Mouse (Mus musculus): ENCODE results near the gene Scml4. TPM values are rescaled to one million over a fixed set of nuclear protein-coding genes. Genes with fewer than 3 reads are reported as not detected.

The Scml4 gene
- polyA plus RNA-seq, 1 experiment from 2014 or later: 0.49 TPM

- H3K9me3 ChIP-seq (replicated peaks; ENCODE audit: control insufficient read depth, low read length): no peaks in the 10 kb centered on the region
- 63% methylated on average over 8 of the region's 8 CpGs for WGBS
- no peaks in the 10 kb centered on the region for H3K27me3 ChIP-seq (ENCODE audit: control insufficient read depth, insufficient read depth, low read length)
- ATAC-seq (replicated peaks; ENCODE audit: insufficient number of reproducible peaks, low FRiP score, low TSS enrichment, low read depth): no peak
- no peaks in the 10 kb centered on the region for H3K36me3 ChIP-seq (replicated peaks; ENCODE audit: control insufficient read depth, insufficient read depth, low read depth, low read length)
- no peak overlapping the region for H3K4me3 ChIP-seq (ENCODE audit: low read depth, low read length)
- DNase-seq (ENCODE audit: low spot score): no peak
- H3K9ac ChIP-seq (replicated peaks; ENCODE audit: low read length): no peak overlapping the region
- H3K4me2 ChIP-seq (ENCODE audit: low read depth, low read length): no peak overlapping the region
- H3K27ac ChIP-seq (replicated peaks; ENCODE audit: low read depth, low read length): no peak overlapping the region
- H3K4me1 ChIP-seq (ENCODE audit: control insufficient read depth, insufficient read depth, low read length): no peaks in the 10 kb centered on the region
Observed at GRCm38 (mm10) chr10:42934672-42935071, 74.5 kb downstream of the Scml4 start.

GRCm38 (mm10) chr10:42936205-42936604 is 76.0 kb downstream of the Scml4 start:
- Histone ChIP-seq H3K4me1 (ENCODE audit: control insufficient read depth, insufficient read depth, low read length) (no peaks in the 10 kb centered on the region), H3K27me3 (ENCODE audit: control insufficient read depth, insufficient read depth, low read length) (no peaks in the 10 kb centered on the region), H3K36me3 (replicated peaks; ENCODE audit: control insufficient read depth, insufficient read depth, low read depth, low read length) (no peaks in the 10 kb centered on the region), H3K4me3 (ENCODE audit: low read depth, low read length) (no peak overlapping the region), H3K9me3 (replicated peaks; ENCODE audit: control insufficient read depth, low read length) (no peaks in the 10 kb centered on the region), H3K9ac (replicated peaks; ENCODE audit: low read length) (no peak overlapping the region), H3K27ac (replicated peaks; ENCODE audit: low read depth, low read length) (no peak overlapping the region), H3K4me2 (ENCODE audit: low read depth, low read length) (no peak overlapping the region)
- no peak for DNase-seq (ENCODE audit: low spot score)
- no peak for ATAC-seq (replicated peaks; ENCODE audit: insufficient number of reproducible peaks, low FRiP score, low TSS enrichment, low read depth)

GRCm38 (mm10) chr10:42938361-42938760 is 78.2 kb downstream of the Scml4 start:
- H3K9ac ChIP-seq (replicated peaks; ENCODE audit: low read length): no peak overlapping the region
- H3K9me3 ChIP-seq (replicated peaks; ENCODE audit: control insufficient read depth, low read length): no peaks in the 10 kb centered on the region
- H3K4me2 ChIP-seq (ENCODE audit: low read depth, low read length): no peak overlapping the region
- no peak overlapping the region for H3K4me3 ChIP-seq (ENCODE audit: low read depth, low read length)
- no peak for ATAC-seq (replicated peaks; ENCODE audit: insufficient number of reproducible peaks, low FRiP score, low TSS enrichment, low read depth)
- H3K27ac ChIP-seq (replicated peaks; ENCODE audit: low read depth, low read length): no peak overlapping the region
- no peaks in the 10 kb centered on the region for H3K27me3 ChIP-seq (ENCODE audit: control insufficient read depth, insufficient read depth, low read length)
- no peak for DNase-seq (ENCODE audit: low spot score)
- H3K4me1 ChIP-seq (ENCODE audit: control insufficient read depth, insufficient read depth, low read length): no peaks in the 10 kb centered on the region
- WGBS: 82% methylated on average over 4 of the region's 4 CpGs
- no peaks in the 10 kb centered on the region for H3K36me3 ChIP-seq (replicated peaks; ENCODE audit: control insufficient read depth, insufficient read depth, low read depth, low read length)

GRCm38 (mm10) chr10:42939691-42940090 is 79.5 kb downstream of the Scml4 start:
- no peaks in the 10 kb centered on the region for H3K9me3 ChIP-seq (replicated peaks; ENCODE audit: control insufficient read depth, low read length)
- H3K4me2 ChIP-seq (ENCODE audit: low read depth, low read length): no peak overlapping the region
- H3K4me1 ChIP-seq (ENCODE audit: control insufficient read depth, insufficient read depth, low read length): no peaks in the 10 kb centered on the region
- DNase-seq (ENCODE audit: low spot score): no peak
- H3K27ac ChIP-seq (replicated peaks; ENCODE audit: low read depth, low read length): no peak overlapping the region
- no peaks in the 10 kb centered on the region for H3K27me3 ChIP-seq (ENCODE audit: control insufficient read depth, insufficient read depth, low read length)
- no peak overlapping the region for H3K9ac ChIP-seq (replicated peaks; ENCODE audit: low read length)
- H3K36me3 ChIP-seq (replicated peaks; ENCODE audit: control insufficient read depth, insufficient read depth, low read depth, low read length): no peaks in the 10 kb centered on the region
- no peak for ATAC-seq (replicated peaks; ENCODE audit: insufficient number of reproducible peaks, low FRiP score, low TSS enrichment, low read depth)
- 72% methylated on average over 7 of the region's 7 CpGs for WGBS
- no peak overlapping the region for H3K4me3 ChIP-seq (ENCODE audit: low read depth, low read length)

- DNase-seq (ENCODE audit: low spot score) (no peak), ATAC-seq (replicated peaks; ENCODE audit: insufficient number of reproducible peaks, low FRiP score, low TSS enrichment, low read depth) (no peak)
- Histone ChIP-seq H3K4me2 (ENCODE audit: low read depth, low read length) (no peak overlapping the region), H3K36me3 (replicated peaks; ENCODE audit: control insufficient read depth, insufficient read depth, low read depth, low read length) (no peaks in the 10 kb centered on the region), H3K27me3 (ENCODE audit: control insufficient read depth, insufficient read depth, low read length) (no peaks in the 10 kb centered on the region), H3K9ac (replicated peaks; ENCODE audit: low read length) (no peak overlapping the region), H3K4me3 (ENCODE audit: low read depth, low read length) (no peak overlapping the region), H3K27ac (replicated peaks; ENCODE audit: low read depth, low read length) (no peak overlapping the region), H3K9me3 (replicated peaks; ENCODE audit: control insufficient read depth, low read length) (no peaks in the 10 kb centered on the region), H3K4me1 (ENCODE audit: control insufficient read depth, insufficient read depth, low read length) (no peaks in the 10 kb centered on the region)
- WGBS: 70% methylated on average over 21 of the region's 21 CpGs
Observed at GRCm38 (mm10) chr10:42940193-42941050, 80.3 kb downstream of the Scml4 start.

GRCm38 (mm10) chr10:42941278-42941677 is 81.1 kb downstream of the Scml4 start:
- 76% methylated on average over 4 of the region's 4 CpGs for WGBS
- no peaks in the 10 kb centered on the region for H3K9me3 ChIP-seq (replicated peaks; ENCODE audit: control insufficient read depth, low read length)
- H3K4me3 ChIP-seq (ENCODE audit: low read depth, low read length): no peak overlapping the region
- H3K27ac ChIP-seq (replicated peaks; ENCODE audit: low read depth, low read length): no peak overlapping the region
- no peak overlapping the region for H3K9ac ChIP-seq (replicated peaks; ENCODE audit: low read length)
- no peaks in the 10 kb centered on the region for H3K4me1 ChIP-seq (ENCODE audit: control insufficient read depth, insufficient read depth, low read length)
- no peak overlapping the region for H3K4me2 ChIP-seq (ENCODE audit: low read depth, low read length)
- no peaks in the 10 kb centered on the region for H3K27me3 ChIP-seq (ENCODE audit: control insufficient read depth, insufficient read depth, low read length)
- DNase-seq (ENCODE audit: low spot score): no peak
- no peaks in the 10 kb centered on the region for H3K36me3 ChIP-seq (replicated peaks; ENCODE audit: control insufficient read depth, insufficient read depth, low read depth, low read length)
- no peak for ATAC-seq (replicated peaks; ENCODE audit: insufficient number of reproducible peaks, low FRiP score, low TSS enrichment, low read depth)

GRCm38 (mm10) chr10:42941697-42942221 is 81.6 kb downstream of the Scml4 start:
- no peaks in the 10 kb centered on the region for H3K27me3 ChIP-seq (ENCODE audit: control insufficient read depth, insufficient read depth, low read length)
- H3K9me3 ChIP-seq (replicated peaks; ENCODE audit: control insufficient read depth, low read length): no peaks in the 10 kb centered on the region
- no peak overlapping the region for H3K4me3 ChIP-seq (ENCODE audit: low read depth, low read length)
- WGBS: 61% methylated on average over 14 of the region's 14 CpGs
- ATAC-seq (replicated peaks; ENCODE audit: insufficient number of reproducible peaks, low FRiP score, low TSS enrichment, low read depth) (no peak; the same call in 1 of the 2 replicates), DNase-seq (ENCODE audit: low spot score) (peak; percentile 71)
- H3K4me1 ChIP-seq (ENCODE audit: control insufficient read depth, insufficient read depth, low read length): no peaks in the 10 kb centered on the region
- no peak overlapping the region for H3K27ac ChIP-seq (replicated peaks; ENCODE audit: low read depth, low read length)
- H3K9ac ChIP-seq (replicated peaks; ENCODE audit: low read length): no peak overlapping the region
- H3K36me3 ChIP-seq (replicated peaks; ENCODE audit: control insufficient read depth, insufficient read depth, low read depth, low read length): no peaks in the 10 kb centered on the region
- H3K4me2 ChIP-seq (ENCODE audit: low read depth, low read length): no peak overlapping the region

- Histone ChIP-seq H3K27ac (replicated peaks; ENCODE audit: low read depth, low read length) (no peak overlapping the region), H3K9me3 (replicated peaks; ENCODE audit: control insufficient read depth, low read length) (no peaks in the 10 kb centered on the region), H3K4me3 (ENCODE audit: low read depth, low read length) (no peak overlapping the region), H3K4me2 (ENCODE audit: low read depth, low read length) (no peak overlapping the region), H3K4me1 (ENCODE audit: control insufficient read depth, insufficient read depth, low read length) (no peaks in the 10 kb centered on the region), H3K27me3 (ENCODE audit: control insufficient read depth, insufficient read depth, low read length) (no peaks in the 10 kb centered on the region), H3K9ac (replicated peaks; ENCODE audit: low read length) (no peak overlapping the region), H3K36me3 (replicated peaks; ENCODE audit: control insufficient read depth, insufficient read depth, low read depth, low read length) (no peaks in the 10 kb centered on the region)
- ATAC-seq (replicated peaks; ENCODE audit: insufficient number of reproducible peaks, low FRiP score, low TSS enrichment, low read depth) (no peak), DNase-seq (ENCODE audit: low spot score) (no peak)
- WGBS: 85% methylated on average over 3 of the region's 3 CpGs
Observed at GRCm38 (mm10) chr10:42942300-42942699, 82.1 kb downstream of the Scml4 start.

All from embryonic facial prominence, embryonic 11.5 days (tissue).